ENCODE assay signal across 22 mouse cellular contexts in genomic region chr17:89009117-89009516, GRCm38 (mm10).
DNase-seq lines count a peak whose midpoint lies in the region; ATAC-seq and TF ChIP-seq lines count a peak whose summit lies in the region.
"Had no signal": no experiment of that assay in that cellular context is flagged by ENCODE, and none has a peak within 500 bp of the region (broad histone marks: within the 10 kb centered on the region; RNA-seq: fewer than 3 reads in every experiment).

No protein-coding gene starts in this region.

- H3K27me3 ChIP-seq in lung, embryonic 14.5 days (ENCODE audit: insufficient read depth, low read length), result no peaks in the 10 kb centered on the region
- no peaks in the 10 kb centered on the region for H3K27me3 ChIP-seq in lung, embryonic 15.5 days
- no peaks in the 10 kb centered on the region for H3K27me3 ChIP-seq in lung, embryonic 16.5 days (ENCODE audit: control insufficient read depth, insufficient read depth, low read depth, low read length)
- H3K27me3 ChIP-seq in lung, postnatal 0 days (replicated peaks; ENCODE audit: insufficient read depth, low read length), result no peaks in the 10 kb centered on the region
- H3K27me3 ChIP-seq: CH12.LX, Patski had no signal

- DNase-seq in lung, embryonic 14.5 days, result peak; percentile 78
- no peak for DNase-seq in lung, postnatal 25 days (ENCODE audit: low spot score)
- DNase-seq in lung, adult 18-20 months, result no peak
- DNase-seq in lung, postnatal 10 days, result no peak
- DNase-seq in lung, postnatal 0 days (ENCODE audit: low spot score), result peak; percentile 23
- DNase-seq in lung, postnatal 36 days, result no peak
- DNase-seq: adrenal gland, adult 2 months; adrenal gland, adult 8-10 months; adrenal gland, postnatal 10 days; adrenal gland, postnatal 14 days; adrenal gland, postnatal 25 days; adrenal gland, postnatal 36 days; B cell, adult 2 months; cerebellum, adult 11 months; cerebellum, adult 11-12 months had no signal

- H3K9ac ChIP-seq in lung, embryonic 14.5 days, result no peak overlapping the region
- no peak overlapping the region for H3K9ac ChIP-seq in lung, embryonic 15.5 days
- H3K9ac ChIP-seq in lung, embryonic 16.5 days (ENCODE audit: low read length), result no peak overlapping the region
- no peak overlapping the region for H3K9ac ChIP-seq in lung, postnatal 0 days (replicated peaks; ENCODE audit: low read depth)

- H3K36me3 ChIP-seq in lung, embryonic 14.5 days (ENCODE audit: insufficient read depth), result no peaks in the 10 kb centered on the region
- no peaks in the 10 kb centered on the region for H3K36me3 ChIP-seq in lung, embryonic 15.5 days
- no peaks in the 10 kb centered on the region for H3K36me3 ChIP-seq in lung, embryonic 16.5 days (ENCODE audit: control insufficient read depth, insufficient read depth, low read length)
- no peaks in the 10 kb centered on the region for H3K36me3 ChIP-seq in lung, postnatal 0 days (ENCODE audit: insufficient read depth, low read length)
- H3K36me3 ChIP-seq: G1E had no signal

- ATAC-seq in lung, embryonic 14.5 days (ENCODE audit: insufficient read depth), result peak; percentile 89
- peak; percentile 74; the same call in 1 of the 2 replicates for ATAC-seq in lung, embryonic 15.5 days (ENCODE audit: borderline replicate concordance, extremely low read depth, low FRiP score, low TSS enrichment)
- ATAC-seq in lung, embryonic 16.5 days (ENCODE audit: low read depth), result peak; percentile 76
- ATAC-seq in lung, postnatal 0 days, result no peak; the same call in 1 of the 2 replicates
- ATAC-seq: activated CD4-positive, CD25-positive, alpha-beta regulatory T cell, adult 4 months; CD4-positive, CD25-positive, alpha-beta regulatory T cell, adult 4 months; Patski had no signal

- 40% methylated on average over 1 of the region's 1 CpGs for WGBS in lung, embryonic 14.5 days
- WGBS in lung, embryonic 15.5 days, result 30% methylated on average over 1 of the region's 1 CpGs
- 25% methylated on average over 1 of the region's 1 CpGs for WGBS in lung, embryonic 16.5 days
- 29% methylated on average over 1 of the region's 1 CpGs for WGBS in lung, postnatal 0 days

- H3K4me2 ChIP-seq in lung, embryonic 14.5 days, result no peak overlapping the region
- no peak overlapping the region for H3K4me2 ChIP-seq in lung, embryonic 15.5 days
- H3K4me2 ChIP-seq in lung, embryonic 16.5 days (ENCODE audit: low read depth, low read length), result no peak overlapping the region
- H3K4me2 ChIP-seq in lung, postnatal 0 days (replicated peaks; ENCODE audit: low read depth, low read length), result no peak overlapping the region

- no peaks in the 10 kb centered on the region for H3K9me3 ChIP-seq in lung, embryonic 14.5 days (ENCODE audit: low read depth, low read length)
- H3K9me3 ChIP-seq in lung, embryonic 15.5 days, result no peaks in the 10 kb centered on the region
- H3K9me3 ChIP-seq in lung, embryonic 16.5 days (ENCODE audit: control insufficient read depth, low read length), result no peaks in the 10 kb centered on the region
- H3K9me3 ChIP-seq in lung, postnatal 0 days (ENCODE audit: low read length), result no peaks in the 10 kb centered on the region
- H3K9me3 ChIP-seq: G1E had no signal

- H3K4me3 ChIP-seq in lung, embryonic 14.5 days (ENCODE audit: low read depth, low read length), result no peak overlapping the region
- H3K4me3 ChIP-seq in lung, embryonic 15.5 days, result no peak overlapping the region
- H3K4me3 ChIP-seq in lung, embryonic 16.5 days (ENCODE audit: low read length), result no peak overlapping the region
- no peak overlapping the region for H3K4me3 ChIP-seq in lung, postnatal 0 days (ENCODE audit: low read depth, low read length)

- no peak for TF ChIP-seq CTCF in lung, embryonic 14.5 days (IDR thresholded peaks at IDR 0.05; ENCODE audit: low read depth)
- TF ChIP-seq CTCF in lung, postnatal 0 days (IDR thresholded peaks at IDR 0.05), result no peak

- H3K4me1 ChIP-seq in lung, embryonic 14.5 days (ENCODE audit: insufficient read depth), result no peaks in the 10 kb centered on the region
- no peaks in the 10 kb centered on the region for H3K4me1 ChIP-seq in lung, embryonic 15.5 days
- no peaks in the 10 kb centered on the region for H3K4me1 ChIP-seq in lung, embryonic 16.5 days (replicated peaks; ENCODE audit: control insufficient read depth, insufficient read depth, low read length)
- no peaks in the 10 kb centered on the region for H3K4me1 ChIP-seq in lung, postnatal 0 days (ENCODE audit: insufficient read depth, low read depth, low read length)

- TF ChIP-seq EP300 in lung, postnatal 0 days (IDR thresholded peaks at IDR 0.05), result no peak

- no peak overlapping the region for H3K27ac ChIP-seq in lung, embryonic 14.5 days (ENCODE audit: low read depth)
- no peak overlapping the region for H3K27ac ChIP-seq in lung, embryonic 15.5 days
- H3K27ac ChIP-seq in lung, embryonic 16.5 days (ENCODE audit: low read length), result no peak overlapping the region
- no peak overlapping the region for H3K27ac ChIP-seq in lung, postnatal 0 days (ENCODE audit: low read length)

Comparison
In these comparisons a context has a peak if more than half of its experiments do, and no peak if none do; other contexts are left out.
1. DNase-seq: peak in lung, embryonic 14.5 days (single experiment) and lung, postnatal 0 days (single experiment); none in lung, postnatal 25 days (single experiment), lung, adult 18-20 months (0 of 2), lung, postnatal 10 days (single experiment) and lung, postnatal 36 days (single experiment).